ENCODE assay signal across 10 mouse cellular contexts in the genomic region with DNA sequence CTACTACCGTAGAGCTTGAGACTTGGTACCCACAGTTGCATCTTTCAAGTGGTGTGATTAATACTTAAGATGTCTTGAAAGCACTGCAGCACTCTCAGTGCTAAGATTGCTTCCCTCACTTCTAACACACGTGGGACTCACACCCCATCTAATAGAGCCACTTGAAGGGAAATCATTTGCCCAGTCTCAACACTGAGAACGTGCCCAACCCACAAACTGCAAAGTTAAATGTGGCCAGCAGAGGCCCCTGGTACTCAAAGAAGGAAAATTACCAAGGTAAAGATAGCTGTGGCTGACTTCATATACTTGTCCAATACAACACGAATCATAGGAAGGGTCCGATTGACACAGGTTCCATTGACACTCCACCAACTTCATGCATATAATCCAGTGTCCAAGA.
DNase-seq lines count a peak whose midpoint lies in the region; ATAC-seq and TF ChIP-seq lines count a peak whose summit lies in the region.
"Had no signal": no experiment of that assay in that cellular context is flagged by ENCODE, and none has a peak within 500 bp of the region (broad histone marks: within the 10 kb centered on the region; RNA-seq: fewer than 3 reads in every experiment).

No protein-coding gene starts in this region.

- H3K9ac ChIP-seq in liver, postnatal 0 days (replicated peaks): no peak overlapping the region
- H3K9ac ChIP-seq in liver, embryonic 11.5 days (ENCODE audit: low read depth, low read length): no peak overlapping the region
- H3K9ac ChIP-seq in forebrain, embryonic 15.5 days (replicated peaks): no peak overlapping the region
- H3K9ac ChIP-seq: embryonic facial prominence, embryonic 13.5 days; midbrain, embryonic 12.5 days had no signal

- peak; percentile 32; the same call in 1 of the 2 replicates for TF ChIP-seq CTCF in liver, postnatal 0 days (IDR thresholded peaks at IDR 0.05; ENCODE audit: low read depth)
- TF ChIP-seq CTCF in cortical plate, adult 2 months (IDR thresholded peaks at IDR 0.05; ENCODE audit: extremely low read depth, insufficient read depth, low read length): peak; percentile 39

- no peak for TF ChIP-seq POLR2A in cortical plate, adult 2 months (IDR thresholded peaks at IDR 0.05; ENCODE audit: extremely low read depth, insufficient read depth, low read length)

- H3K27me3 ChIP-seq in liver, postnatal 0 days (ENCODE audit: insufficient read depth, low read length): no peaks in the 10 kb centered on the region
- H3K27me3 ChIP-seq in liver, embryonic 11.5 days (replicated peaks; ENCODE audit: control insufficient read depth, insufficient read depth, low read length): no peaks in the 10 kb centered on the region
- H3K27me3 ChIP-seq in forebrain, embryonic 15.5 days: no peaks in the 10 kb centered on the region
- H3K27me3 ChIP-seq: midbrain, embryonic 12.5 days had no signal

- H3K4me3 ChIP-seq in liver, postnatal 0 days (ENCODE audit: low read depth, low read length): no peak overlapping the region
- no peak overlapping the region for H3K4me3 ChIP-seq in liver, embryonic 11.5 days (ENCODE audit: low read depth, low read length)
- H3K4me3 ChIP-seq in cortical plate, adult 2 months (ENCODE audit: insufficient read depth, low read length): no peak overlapping the region
- no peak overlapping the region for H3K4me3 ChIP-seq in forebrain, embryonic 15.5 days
- H3K4me3 ChIP-seq: embryonic facial prominence, embryonic 13.5 days; midbrain, embryonic 12.5 days had no signal

- no peak for ATAC-seq in liver, postnatal 0 days
- ATAC-seq in liver, embryonic 11.5 days (replicated peaks; ENCODE audit: low FRiP score): no peak
- ATAC-seq in forebrain, embryonic 15.5 days (replicated peaks): no peak

- no peak overlapping the region for H3K27ac ChIP-seq in liver, postnatal 0 days (ENCODE audit: low read depth)
- H3K27ac ChIP-seq in liver, embryonic 11.5 days (ENCODE audit: low read depth, low read length): no peak overlapping the region
- no peak overlapping the region for H3K27ac ChIP-seq in cortical plate, adult 2 months (ENCODE audit: insufficient read depth, low read length)
- no peak overlapping the region for H3K27ac ChIP-seq in forebrain, embryonic 15.5 days (replicated peaks)
- H3K27ac ChIP-seq: embryonic facial prominence, embryonic 13.5 days; midbrain, embryonic 12.5 days had no signal

- no peaks in the 10 kb centered on the region for H3K9me3 ChIP-seq in liver, postnatal 0 days (ENCODE audit: low read length)
- H3K9me3 ChIP-seq in liver, embryonic 11.5 days (ENCODE audit: control insufficient read depth, low read length): no peaks in the 10 kb centered on the region
- H3K9me3 ChIP-seq in forebrain, embryonic 15.5 days: no peaks in the 10 kb centered on the region
- H3K9me3 ChIP-seq: embryonic facial prominence, embryonic 13.5 days; midbrain, embryonic 12.5 days had no signal

- no peaks in the 10 kb centered on the region for H3K36me3 ChIP-seq in liver, postnatal 0 days (replicated peaks; ENCODE audit: insufficient read depth, low read length)
- H3K36me3 ChIP-seq in liver, embryonic 11.5 days (ENCODE audit: control insufficient read depth, insufficient read depth, low read length): no peaks in the 10 kb centered on the region
- no peaks in the 10 kb centered on the region for H3K36me3 ChIP-seq in forebrain, embryonic 15.5 days
- H3K36me3 ChIP-seq: embryonic facial prominence, embryonic 13.5 days; midbrain, embryonic 12.5 days had no signal

- no peaks in the 10 kb centered on the region for H3K4me1 ChIP-seq in liver, postnatal 0 days (ENCODE audit: insufficient read depth)
- no peaks in the 10 kb centered on the region for H3K4me1 ChIP-seq in liver, embryonic 11.5 days (replicated peaks; ENCODE audit: control insufficient read depth, insufficient read depth, low read length)
- no peaks in the 10 kb centered on the region for H3K4me1 ChIP-seq in cortical plate, adult 2 months (ENCODE audit: control insufficient read depth, insufficient read depth, low read length)
- H3K4me1 ChIP-seq in forebrain, embryonic 15.5 days: no peaks in the 10 kb centered on the region
- H3K4me1 ChIP-seq: embryonic facial prominence, embryonic 13.5 days; midbrain, embryonic 12.5 days had no signal

- no peak for TF ChIP-seq EP300 in liver, postnatal 0 days (IDR thresholded peaks at IDR 0.05; ENCODE audit: low read depth)

- WGBS in liver, postnatal 0 days (ENCODE audit: insufficient replicate concordance): 55% methylated on average over 5 of the region's 5 CpGs
- 60% methylated on average over 5 of the region's 5 CpGs for WGBS in liver, embryonic 11.5 days
- 69% methylated on average over 5 of the region's 5 CpGs for WGBS in forebrain, embryonic 15.5 days

- peak; percentile 17 for DNase-seq in adrenal gland, postnatal 10 days
- DNase-seq in adrenal gland, postnatal 25 days: no peak
- DNase-seq in liver, postnatal 0 days: no peak
- no peak for DNase-seq in liver, embryonic 11.5 days (ENCODE audit: low spot score)
- DNase-seq in lung, postnatal 25 days (ENCODE audit: low spot score): peak; percentile 16
- no peak for DNase-seq in neural tube, embryonic 10.5 days (ENCODE audit: extremely low spot score, low spot score)

- no peak overlapping the region for H3K4me2 ChIP-seq in liver, postnatal 0 days (ENCODE audit: low read depth, low read length)
- no peak overlapping the region for H3K4me2 ChIP-seq in liver, embryonic 11.5 days
- no peak overlapping the region for H3K4me2 ChIP-seq in forebrain, embryonic 15.5 days (replicated peaks)
- H3K4me2 ChIP-seq: embryonic facial prominence, embryonic 13.5 days; midbrain, embryonic 12.5 days had no signal

Comparison
In these comparisons a context has a peak if more than half of its experiments do, and no peak if none do; other contexts are left out.
1. DNase-seq: peak in adrenal gland, postnatal 10 days (single experiment) and lung, postnatal 25 days (single experiment); none in adrenal gland, postnatal 25 days (single experiment), liver, postnatal 0 days (single experiment), liver, embryonic 11.5 days (single experiment) and neural tube, embryonic 10.5 days (single experiment).